Mouse (Mus musculus) gastrocnemius, postnatal 36 days (tissue): ENCODE measurements around the gene St6gal1. TPM values are rescaled to one million over a fixed set of nuclear protein-coding genes. Genes with fewer than 3 reads are reported as not detected.

Experiments used
- DNase-seq, 2 experiments: peaks; one replicate each; pipeline ENCODE4 v3.0.0; 2022
- intact Hi-C: fragments of 180-260 bp; cut with DNase I; formaldehyde crosslinking; loops from one replicate; pipeline ENCODE4 v1.15.1; 2025
- total RNA-seq, 2 experiments: library from RNA; stranded (reverse); gene quantifications; 2 replicates each; pipeline ENCODE4 v1.2.3; 2021

St6gal1 gene
- total RNA-seq, 2 experiments from 2014 or later, result 2.4 to 3.2 TPM

GRCm38 (mm10) chr16:23218313-23218712 lies 6.2 kb upstream of the St6gal1 start:
- intact Hi-C loops, result no loop called here
- no peak for DNase-seq

GRCm38 (mm10) chr16:23223166-23223870 lies 1.2 kb upstream of the St6gal1 start:
- DNase-seq, result no peak
- intact Hi-C loops, result loop anchor here (5.0 kb wide), 1 partner anchor 66 kb away; no protein-coding TSS in a partner anchor

- DNase-seq, result no peak
- intact Hi-C loops, result loop anchor here (5.0 kb wide), 1 partner anchor 67 kb away; no protein-coding TSS in a partner anchor
These were observed 570 bp upstream of the St6gal1 start for GRCm38 (mm10) chr16:23223871-23224469.

GRCm38 (mm10) chr16:23225069-23225721 lies 655 bp downstream of the St6gal1 start:
- DNase-seq, result peak; percentile 19 to 35
- intact Hi-C loops, result no loop called here

GRCm38 (mm10) chr16:23225821-23226600 lies 1.5 kb downstream of the St6gal1 start:
- peak in 1 of 2 experiments; percentile 45 for DNase-seq
- intact Hi-C loops, result no loop called here

- intact Hi-C loops, result no loop called here
- no peak for DNase-seq
These were observed 2.2 kb downstream of the St6gal1 start for GRCm38 (mm10) chr16:23226601-23227351.

GRCm38 (mm10) chr16:23227851-23228250 lies 3.3 kb downstream of the St6gal1 start:
- no peak for DNase-seq
- intact Hi-C loops, result no loop called here

GRCm38 (mm10) chr16:23228486-23228885 lies 3.9 kb downstream of the St6gal1 start:
- no peak for DNase-seq
- intact Hi-C loops, result no loop called here

- intact Hi-C loops, result no loop called here
- no peak for DNase-seq
These were observed 5.4 kb downstream of the St6gal1 start for GRCm38 (mm10) chr16:23229945-23230344.

- DNase-seq, result no peak
- intact Hi-C loops, result no loop called here
These were observed 6.6 kb downstream of the St6gal1 start for GRCm38 (mm10) chr16:23231168-23231567.

- no peak for DNase-seq
- intact Hi-C loops, result no loop called here
These were observed 8.2 kb downstream of the St6gal1 start for GRCm38 (mm10) chr16:23232691-23233090.

GRCm38 (mm10) chr16:23233496-23233895 lies 9.0 kb downstream of the St6gal1 start:
- intact Hi-C loops, result no loop called here
- DNase-seq, result peak; percentile 32 to 39

- no peak for DNase-seq
- intact Hi-C loops, result no loop called here
These were observed 10.0 kb downstream of the St6gal1 start for GRCm38 (mm10) chr16:23234557-23234956.

GRCm38 (mm10) chr16:23235173-23235694 lies 10.7 kb downstream of the St6gal1 start:
- intact Hi-C loops, result no loop called here

GRCm38 (mm10) chr16:23239583-23239982 lies 15.0 kb downstream of the St6gal1 start:
- no peak for DNase-seq

More at GRCm38 (mm10) chr16:23235173-23235694, 10.7 kb downstream of the St6gal1 start:
- no peak for DNase-seq

GRCm38 (mm10) chr16:23240049-23240949 lies 15.8 kb downstream of the St6gal1 start:
- DNase-seq, result peak; percentile 80 to 85
- intact Hi-C loops, result no loop called here

More at GRCm38 (mm10) chr16:23239583-23239982, 15.0 kb downstream of the St6gal1 start:
- intact Hi-C loops, result no loop called here

GRCm38 (mm10) chr16:23240950-23241259 lies 16.4 kb downstream of the St6gal1 start:
- DNase-seq, result no peak
- intact Hi-C loops, result no loop called here

- no peak for DNase-seq
- intact Hi-C loops, result no loop called here
These were observed 19.3 kb downstream of the St6gal1 start for GRCm38 (mm10) chr16:23243726-23244425.
